Mouse (Mus musculus) ES-Bruce4 (cell line): ENCODE results near the gene Gm20219. TPM values are rescaled to one million over a fixed set of nuclear protein-coding genes. Genes with fewer than 3 reads are reported as not detected.
"Not testable (repeated sequence)": the region's sequence is repeated elsewhere in the genome, so short reads cannot be mapped to it uniquely, and the experiment has no call there.

Experiments used
- H3K27ac ChIP-seq: 2 replicates; pipeline ENCODE4 v1.5.1; 2012; ENCODE audit warnings: low read length, inconsistent platforms; ENCODE audit not compliant: insufficient read depth
- H3K27me3 ChIP-seq: 2 replicates; pipeline ENCODE4 v1.6.1; 2012; ENCODE audit warnings: mild to moderate bottlenecking, low read length, inconsistent platforms; ENCODE audit not compliant: control insufficient read depth, poor library complexity, insufficient read depth, severe bottlenecking
- H3K36me3 ChIP-seq: 2 replicates; pipeline ENCODE4 v1.6.1; 2012; ENCODE audit warnings: inconsistent platforms, mild to moderate bottlenecking, low read length, moderate library complexity; ENCODE audit not compliant: control insufficient read depth, poor library complexity, insufficient read depth, severe bottlenecking
- H3K4me1 ChIP-seq: one replicate; pipeline ENCODE4 v1.8.1; 2011; ENCODE audit warnings: low read length; ENCODE audit not compliant: control insufficient read depth, insufficient read depth
- H3K4me3 ChIP-seq: 2 replicates; pipeline ENCODE4 v1.5.1; 2011; ENCODE audit warnings: low read depth, mild to moderate bottlenecking, low read length
- H3K9ac ChIP-seq: 2 replicates; pipeline ENCODE4 v1.6.1; 2012; ENCODE audit warnings: low read depth, mild to moderate bottlenecking, inconsistent platforms; ENCODE audit not compliant: poor library complexity, severe bottlenecking
- H3K9me3 ChIP-seq: replicated peaks from 2 replicates; pipeline ENCODE4 v1.6.1; 2012; ENCODE audit warnings: mild to moderate bottlenecking, low read length, inconsistent platforms; ENCODE audit not compliant: control insufficient read depth, poor library complexity, insufficient read depth, severe bottlenecking
- CTCF ChIP-seq: IDR thresholded peaks from one replicate; pipeline ENCODE4 v1.8.1; 2011; ENCODE audit warnings: low read depth, low read length
- EP300 ChIP-seq: IDR thresholded peaks from 2 replicates; pipeline ENCODE4 v1.6.1; 2011; ENCODE audit warnings: low read depth, low read length; ENCODE audit not compliant: insufficient read depth
- POLR2A ChIP-seq: IDR thresholded peaks from one replicate; pipeline ENCODE4 v1.8.1; 2011; ENCODE audit warnings: low read length; ENCODE audit not compliant: insufficient read depth
- polyA plus RNA-seq: library from polyadenylated mRNA; stranded (reverse); fragments of >200 nt; gene quantifications from 2 replicates; pipeline ENCODE4 v1.2.4, GENCODE M21; 2011; ENCODE audit warnings: low read depth; ENCODE audit not compliant: missing spikeins, insufficient read depth, insufficient read length

Gene Gm20219
- polyA plus RNA-seq, 1 experiment, result 1.1 TPM

- peaks cover 4% of the 10 kb centered on the region; the same call in 1 of the 2 replicates for H3K27me3 ChIP-seq
- peaks cover 8% of the 10 kb centered on the region for H3K4me1 ChIP-seq
- no peak for TF ChIP-seq CTCF
- peak; percentile 15 for TF ChIP-seq POLR2A
- no peak for TF ChIP-seq EP300
- H3K36me3 ChIP-seq, result no peaks in the 10 kb centered on the region
- peak overlapping the region; percentile 34 for H3K9ac ChIP-seq
- H3K27ac ChIP-seq, result no peak overlapping the region
- H3K9me3 ChIP-seq, result no peaks in the 10 kb centered on the region
- peak overlapping the region; percentile 75 for H3K4me3 ChIP-seq
Observed at GRCm38 (mm10) chr17:56507161-56508068, 46.8 kb downstream of the Gm20219 start.

- Histone ChIP-seq H3K36me3 (no peaks in the 10 kb centered on the region), H3K27me3 (no peaks in the 10 kb centered on the region), H3K4me3 (peak overlapping the region; percentile 75), H3K4me1 (peaks cover 8% of the 10 kb centered on the region), H3K27ac (no peak overlapping the region), H3K9me3 (no peaks in the 10 kb centered on the region), H3K9ac (peak overlapping the region; percentile 34)
- no peak for TF ChIP-seq CTCF
- TF ChIP-seq POLR2A, result no peak
Observed at GRCm38 (mm10) chr17:56506417-56507065, 47.6 kb downstream of the Gm20219 start.

- Histone ChIP-seq H3K27ac (no peak overlapping the region), H3K4me1 (peaks cover 8% of the 10 kb centered on the region), H3K36me3 (no peaks in the 10 kb centered on the region), H3K9me3 (no peaks in the 10 kb centered on the region), H3K27me3 (no peaks in the 10 kb centered on the region), H3K4me3 (no peak overlapping the region), H3K9ac (no peak overlapping the region)
- TF ChIP-seq EP300 (no peak), CTCF (no peak), POLR2A (no peak)
Observed at GRCm38 (mm10) chr17:56505401-56505800, 48.8 kb downstream of the Gm20219 start.

GRCm38 (mm10) chr17:56502526-56502925, 51.7 kb downstream of the Gm20219 start:
- Histone ChIP-seq H3K9ac (no peak overlapping the region), H3K4me1 (peaks cover 4% of the 10 kb centered on the region), H3K9me3 (no peaks in the 10 kb centered on the region), H3K27me3 (no peaks in the 10 kb centered on the region), H3K4me3 (no peak overlapping the region), H3K36me3 (no peaks in the 10 kb centered on the region), H3K27ac (no peak overlapping the region)
- TF ChIP-seq EP300 (no peak), CTCF (peak; percentile 76)

- not testable (repeated sequence) for H3K9ac ChIP-seq, H3K4me1 ChIP-seq, H3K36me3 ChIP-seq
Observed at GRCm38 (mm10) chr17:56501635-56502400, 52.4 kb downstream of the Gm20219 start.

More at GRCm38 (mm10) chr17:56501635-56502400, 52.4 kb downstream of the Gm20219 start:
- H3K27me3 ChIP-seq, H3K9me3 ChIP-seq, H3K4me3 ChIP-seq, H3K27ac ChIP-seq: not testable (repeated sequence)

Other genes starting within 250 kb of the Gm20219 start
- 9.5 and 11.5 TPM in 2 replicates for gene Kdm4b, start 228.3 kb downstream of the Gm20219 start, polyA plus RNA-seq
- gene Ptprs, start 77.9 kb downstream of the Gm20219 start, polyA plus RNA-seq, result 149 and 159 TPM in 2 replicates
- gene Znrf4, start 42.0 kb downstream of the Gm20219 start, polyA plus RNA-seq, result not detected in 2 replicates
- gene Safb2, start 30.2 kb upstream of the Gm20219 start, polyA plus RNA-seq, result 107 and 117 TPM in 2 replicates
- gene Safb, start 30.4 kb upstream of the Gm20219 start, polyA plus RNA-seq, result 99.4 and 111 TPM in 2 replicates
- gene 2410015M20Rik, start 55.4 kb upstream of the Gm20219 start, polyA plus RNA-seq, result 105 and 131 TPM in 2 replicates
- 704 and 766 TPM in 2 replicates for gene Rpl36, start 59.0 kb upstream of the Gm20219 start, polyA plus RNA-seq
- 60.3 and 62.1 TPM in 2 replicates for gene Lonp1, start 72.5 kb upstream of the Gm20219 start, polyA plus RNA-seq
- 2.4 and 3.7 TPM in 2 replicates for gene Catsperd, start 73.8 kb upstream of the Gm20219 start, polyA plus RNA-seq
- gene Ranbp3, start 118.9 kb upstream of the Gm20219 start, polyA plus RNA-seq, result 72.6 and 75.6 TPM in 2 replicates
- gene Ndufa11, start 163.4 kb upstream of the Gm20219 start, polyA plus RNA-seq, result 152 and 177 TPM in 2 replicates
- 23.2 and 24.2 TPM in 2 replicates for gene Vmac, start 163.6 kb upstream of the Gm20219 start, polyA plus RNA-seq
- 8.1 and 10.8 TPM in 2 replicates for gene Nrtn, start 203.1 kb upstream of the Gm20219 start, polyA plus RNA-seq
- 18.4 and 18.9 TPM in 2 replicates for gene Dus3l, start 210.4 kb upstream of the Gm20219 start, polyA plus RNA-seq
- not detected in 2 replicates for gene Prr22, start 215.9 kb upstream of the Gm20219 start, polyA plus RNA-seq